Mouse (Mus musculus) left cerebral cortex, adult 2 months (tissue): ENCODE data around the gene Vps51. TPM values are rescaled to one million over a fixed set of nuclear protein-coding genes. Genes with fewer than 3 reads are reported as not detected.

ENCODE experiments used
- DNase-seq, 2 experiments: peaks; one replicate each; pipeline ENCODE4 v3.0.0; 2021 to 2022; ENCODE audit warnings: low spot score in 2 of 2, mixed read lengths in 1 of 2; ENCODE audit errors: extremely low spot score in 1 of 2
- H3K27ac ChIP-seq: fragments of 200-600 bp; 2 replicates; pipeline ENCODE4 v1.8.1; 2022
- H3K4me3 ChIP-seq: fragments of 200-600 bp; 2 replicates; pipeline ENCODE4 v1.8.1; 2022
- CTCF ChIP-seq: fragments of 200-600 bp; IDR thresholded peaks from 2 replicates; pipeline ENCODE4 v1.8.1; 2022; ENCODE audit warnings: antibody characterized with exemption, mild to moderate bottlenecking, moderate library complexity
- intact Hi-C: fragments of 180-260 bp; cut with DNase I; formaldehyde crosslinking; loops from one replicate; pipeline ENCODE4 v1.15.1; 2025
- total RNA-seq, 2 experiments: library from RNA; stranded (reverse); gene quantifications; 2 replicates each; pipeline ENCODE4 v1.2.3; 2021

Gene Vps51
- total RNA-seq, 2 experiments from 2014 or later: 85.3 to 101 TPM

DNA sequence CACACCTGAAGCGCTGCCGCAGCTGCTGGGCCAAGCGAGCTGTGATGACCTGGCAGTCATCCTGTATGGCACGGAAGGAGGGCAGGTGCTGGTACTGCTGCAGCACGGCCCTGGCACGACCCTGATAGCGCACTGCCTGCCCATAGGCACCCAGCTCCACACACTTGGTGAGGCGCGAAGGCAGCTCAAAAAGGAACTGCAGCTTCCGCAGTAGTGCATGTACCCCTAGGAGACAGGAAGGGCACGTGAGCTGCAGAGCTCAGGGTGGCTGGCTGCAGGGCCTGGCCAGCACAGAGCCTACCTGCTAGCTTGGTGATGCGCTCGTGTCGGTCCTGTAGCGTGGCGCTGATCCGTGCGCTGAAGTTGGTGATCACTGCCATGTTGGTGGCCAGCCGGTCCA lies 5.8 kb downstream of the Vps51 start:
- no peak overlapping the region for H3K4me3 ChIP-seq
- intact Hi-C loops: no loop called here
- no peak for TF ChIP-seq CTCF
- no peak for DNase-seq
- no peak overlapping the region for H3K27ac ChIP-seq

DNA sequence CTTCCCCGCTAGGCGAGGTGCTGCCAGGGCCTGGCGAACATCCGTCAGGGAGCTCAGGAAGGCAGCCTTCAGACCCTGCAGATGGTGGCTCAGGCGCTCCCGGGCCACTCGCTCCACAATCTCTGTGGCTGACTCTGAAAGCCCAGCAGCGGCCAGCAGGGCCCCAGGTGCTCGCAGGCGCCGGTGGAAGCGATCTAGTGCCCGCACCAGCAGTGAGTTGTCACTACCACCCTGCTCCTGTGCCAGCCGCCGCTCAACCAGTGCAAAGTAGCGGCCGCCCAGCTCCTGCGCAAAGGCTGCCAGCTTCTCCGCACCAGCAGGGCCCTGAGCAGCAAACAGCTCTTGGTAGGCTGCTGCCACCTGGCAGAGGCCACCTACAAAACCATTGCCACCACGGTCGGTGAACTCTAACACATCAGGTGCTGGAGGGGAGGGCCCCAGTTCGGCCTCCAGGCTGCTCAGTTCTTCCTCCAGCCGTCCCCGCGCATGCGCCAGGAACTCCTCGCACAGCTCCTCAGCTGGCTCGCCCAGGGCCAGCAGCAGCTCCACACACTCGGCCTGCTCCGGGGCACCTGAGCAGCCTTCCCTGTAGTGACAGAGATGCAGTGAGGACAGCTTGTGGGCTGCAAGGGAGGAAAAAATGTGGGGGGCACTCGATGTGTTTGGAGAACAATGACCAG lies 6.3 kb downstream of the Vps51 start:
- no peak for DNase-seq
- TF ChIP-seq CTCF: no peak
- Histone ChIP-seq H3K4me3 (no peak overlapping the region), H3K27ac (no peak overlapping the region)
- intact Hi-C loops: no loop called here

- no peak for TF ChIP-seq CTCF
- no peak for DNase-seq
- H3K27ac ChIP-seq: no peak overlapping the region
- intact Hi-C loops: no loop called here
- no peak overlapping the region for H3K4me3 ChIP-seq
Observed at GRCm38 (mm10) chr19:6069851-6070250, 7.2 kb downstream of the Vps51 start.

- Histone ChIP-seq H3K4me3 (no peak overlapping the region), H3K27ac (no peak overlapping the region)
- intact Hi-C loops: no loop called here
- TF ChIP-seq CTCF: no peak; the same call in 1 of the 2 replicates
- no peak for DNase-seq
Observed at GRCm38 (mm10) chr19:6068951-6069350, 8.1 kb downstream of the Vps51 start.

GRCm38 (mm10) chr19:6067724-6068415 lies 9.2 kb downstream of the Vps51 start, which contains the start of gene Tm7sf2:
Tm7sf2 (minus strand) TSS chr19:6068373.
- peak within 1 kb of the TSS; percentile 66 for H3K27ac ChIP-seq
- peak; percentile 79 to 87 for DNase-seq
- intact Hi-C loops: no loop called here
- H3K4me3 ChIP-seq: peak within 1 kb of the TSS; percentile 50
- no peak; the same call in 1 of the 2 replicates for TF ChIP-seq CTCF

DNA sequence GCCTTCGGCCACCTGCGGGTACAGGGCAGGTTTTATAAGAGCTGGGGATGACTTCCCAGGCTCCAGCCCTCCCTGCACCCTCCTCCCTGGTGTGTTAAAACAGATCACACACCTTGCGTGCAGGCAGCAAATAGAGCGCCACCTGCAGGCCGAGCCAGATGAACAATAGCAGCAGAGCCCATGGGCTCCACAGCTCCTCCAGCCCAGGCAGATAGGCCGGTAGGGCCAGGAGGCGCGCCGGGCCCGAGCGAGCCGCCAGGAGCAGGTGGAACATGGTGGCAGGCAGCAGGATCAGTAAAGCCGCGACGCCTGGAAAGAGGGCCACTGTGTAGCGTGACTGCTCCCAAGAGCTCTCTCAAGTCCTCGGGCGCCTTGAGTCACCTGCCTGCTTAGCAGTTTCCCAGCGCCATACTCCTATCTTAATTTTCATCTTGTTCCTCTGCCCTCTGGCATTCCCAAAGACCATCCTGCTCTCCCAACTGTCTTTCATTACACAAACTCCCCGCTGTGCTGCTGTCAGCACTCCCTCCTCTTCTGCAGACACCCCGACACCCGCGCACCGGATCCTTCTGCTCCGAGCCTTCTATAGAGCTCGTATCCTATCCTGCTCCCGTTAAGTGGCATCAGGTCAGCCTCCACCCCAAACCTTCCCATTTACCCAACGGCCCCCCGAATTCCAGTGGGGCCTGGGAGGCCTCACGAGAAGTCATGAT lies 9.9 kb downstream of the Vps51 start:
- intact Hi-C loops: no loop called here

GRCm38 (mm10) chr19:6066571-6066970 lies 10.5 kb downstream of the Vps51 start:
- Histone ChIP-seq H3K4me3 (peak overlapping the region; percentile 50), H3K27ac (peak overlapping the region; percentile 66)
- TF ChIP-seq CTCF: no peak
- no peak for DNase-seq
- intact Hi-C loops: no loop called here

More for the DNA sequence above, 9.9 kb downstream of the Vps51 start:
- TF ChIP-seq CTCF: peak; percentile 91
- Histone ChIP-seq H3K27ac (peak overlapping the region; percentile 66), H3K4me3 (peak overlapping the region; percentile 50)
- peak; percentile 80 to 82 for DNase-seq

DNA sequence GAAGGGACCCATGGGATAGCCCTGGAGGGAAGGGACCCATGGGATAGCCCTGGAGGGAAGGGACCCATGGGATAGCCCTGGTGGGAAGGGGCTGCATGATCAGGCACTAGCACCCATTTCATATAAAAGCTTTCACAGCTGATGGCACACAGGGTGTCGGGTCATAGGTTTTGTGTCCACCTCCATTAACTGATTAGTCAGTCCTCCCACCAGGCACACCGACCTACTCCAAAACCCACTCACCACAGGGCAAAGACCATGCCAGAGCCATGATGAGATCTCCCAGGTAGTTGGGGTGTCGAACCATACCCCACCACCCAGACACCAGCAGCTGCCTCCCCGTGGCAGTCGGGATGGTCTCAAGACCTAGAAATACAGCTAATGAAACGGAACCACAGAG lies 13.9 kb downstream of the Vps51 start:
- no peak for TF ChIP-seq CTCF
- no peak overlapping the region for H3K4me3 ChIP-seq
- intact Hi-C loops: no loop called here
- 0 out of 2 replicates have a peak overlapping the region, but pooled peaks have one; percentile 19 for H3K27ac ChIP-seq
- no peak for DNase-seq

GRCm38 (mm10) chr19:6062418-6062817 lies 14.6 kb downstream of the Vps51 start:
- H3K4me3 ChIP-seq: peak overlapping the region; percentile 51
- no peak for TF ChIP-seq CTCF
- no peak for DNase-seq
- intact Hi-C loops: no loop called here
- peak overlapping the region; percentile 93 for H3K27ac ChIP-seq

DNA sequence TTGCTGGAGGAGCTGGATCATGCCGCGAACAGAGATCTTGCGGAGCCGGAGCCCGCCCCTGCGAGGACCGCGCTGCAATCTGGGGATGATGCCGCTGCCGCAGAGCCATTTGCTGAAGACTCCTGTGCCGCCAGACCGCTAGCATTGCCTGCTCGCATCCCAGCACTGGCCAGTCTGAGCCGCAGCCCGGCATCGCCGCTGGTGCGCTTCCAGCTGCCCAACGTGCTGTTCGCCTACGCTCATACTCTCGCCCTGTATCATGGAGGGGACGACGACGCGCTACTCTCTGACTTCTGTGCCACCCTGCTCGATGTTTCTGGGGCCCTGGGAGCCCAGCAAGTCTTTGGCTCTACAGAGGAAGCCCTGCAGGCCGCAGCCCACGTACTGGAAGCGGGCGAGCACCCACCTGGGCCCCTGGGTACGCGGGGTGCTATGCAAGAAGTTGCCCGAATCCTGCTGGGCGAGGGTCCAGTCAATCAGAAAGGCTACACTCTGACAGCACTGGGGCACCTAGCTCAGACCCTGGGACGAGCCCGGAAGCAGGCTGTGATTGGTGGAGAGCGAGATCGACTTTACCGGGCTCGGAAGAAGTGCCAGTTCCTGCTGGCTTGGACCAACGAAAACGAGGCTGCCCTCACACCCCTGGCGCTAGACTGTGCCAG lies 15.3 kb downstream of the Vps51 start:
- no peak for TF ChIP-seq CTCF
- peak overlapping the region; percentile 51 for H3K4me3 ChIP-seq
- DNase-seq: peak; percentile 43 to 51
- intact Hi-C loops: loop anchor here (2.0 kb wide), 1 partner anchor 23 kb away; the partner anchor contains the start of genes Cdca5 and Zfpl1
- H3K27ac ChIP-seq: peak overlapping the region; percentile 93

DNA sequence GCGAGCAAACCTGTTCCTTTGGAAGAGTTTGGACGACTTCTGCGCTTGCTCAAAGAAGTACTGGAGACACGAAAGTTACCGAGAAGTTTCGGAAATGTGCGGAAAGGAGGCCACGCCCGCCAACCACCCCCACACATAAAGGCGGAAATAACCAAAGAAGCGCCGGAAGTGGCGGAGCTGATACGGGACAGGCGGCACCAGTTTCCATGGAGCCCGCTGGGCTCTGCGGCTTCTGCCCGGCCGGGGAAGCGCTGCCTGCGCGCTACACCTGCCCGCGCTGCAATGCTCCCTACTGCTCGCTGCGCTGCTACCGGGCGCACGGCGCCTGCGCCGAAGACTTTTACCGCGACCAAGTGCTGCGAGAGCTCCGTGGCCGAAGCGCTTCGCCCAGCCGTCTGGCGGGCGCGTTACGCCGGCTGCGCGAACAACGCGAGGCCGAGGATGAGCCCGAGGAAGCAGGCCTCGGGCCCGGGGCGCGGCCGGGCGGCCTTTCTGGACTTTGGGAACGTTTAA lies 16.0 kb downstream of the Vps51 start, which contains the start of gene Znhit2:
Znhit2 (plus strand) TSS at position 172 of the 513 bp plus-strand sequence.
- peak; percentile 12; the same call in 1 of the 2 replicates for TF ChIP-seq CTCF
- peak; percentile 91 to 93 for DNase-seq
- Histone ChIP-seq H3K27ac (peak within 1 kb of the TSS; percentile 93), H3K4me3 (peak within 1 kb of the TSS; percentile 51)
- intact Hi-C loops: loop anchor here (2.0 kb wide), 1 partner anchor 24 kb away; the partner anchor contains the start of genes Cdca5 and Zfpl1
